In genomic region chr6:43702810-43703614, GRCm38 (mm10) we compare ENCODE assay signal across 25 mouse cellular contexts. TPM values are rescaled to one million over a fixed set of nuclear protein-coding genes. Genes with fewer than 3 reads are reported as not detected.
DNase-seq lines count a peak whose midpoint lies in the region; ATAC-seq and TF ChIP-seq lines count a peak whose summit lies in the region.
"Had no signal": no experiment of that assay in that cellular context is flagged by ENCODE, and none has a peak within 500 bp of the region (broad histone marks: within the 10 kb centered on the region; RNA-seq: fewer than 3 reads in every experiment).

No protein-coding gene starts in this region.

- H3K4me1 ChIP-seq in intestine, embryonic 15.5 days (replicated peaks): no peaks in the 10 kb centered on the region
- H3K4me1 ChIP-seq in intestine, postnatal 0 days (replicated peaks; ENCODE audit: control insufficient read depth, insufficient read depth, low read length): no peaks in the 10 kb centered on the region
- H3K4me1 ChIP-seq in kidney, embryonic 16.5 days (ENCODE audit: insufficient read depth, low read length): no peaks in the 10 kb centered on the region
- H3K4me1 ChIP-seq in intestine, embryonic 16.5 days (ENCODE audit: control insufficient read depth, insufficient read depth, low read length): no peaks in the 10 kb centered on the region
- H3K4me1 ChIP-seq in midbrain, embryonic 14.5 days (ENCODE audit: control insufficient read depth, insufficient read depth, low read length): no peaks in the 10 kb centered on the region
- H3K4me1 ChIP-seq: embryonic facial prominence, embryonic 12.5 days; embryonic facial prominence, embryonic 15.5 days; heart, embryonic 10.5 days; heart, embryonic 13.5 days had no signal

- no peaks in the 10 kb centered on the region for H3K27me3 ChIP-seq in intestine, embryonic 15.5 days (replicated peaks)
- H3K27me3 ChIP-seq in intestine, postnatal 0 days (replicated peaks; ENCODE audit: control insufficient read depth, insufficient read depth, low read length): no peaks in the 10 kb centered on the region
- no peaks in the 10 kb centered on the region for H3K27me3 ChIP-seq in kidney, embryonic 16.5 days (ENCODE audit: insufficient read depth, low read length)
- H3K27me3 ChIP-seq in intestine, embryonic 16.5 days (replicated peaks; ENCODE audit: control insufficient read depth, insufficient read depth, low read length): no peaks in the 10 kb centered on the region
- no peaks in the 10 kb centered on the region for H3K27me3 ChIP-seq in midbrain, embryonic 14.5 days (ENCODE audit: control insufficient read depth, insufficient read depth, low read length)
- H3K27me3 ChIP-seq: embryonic facial prominence, embryonic 12.5 days; embryonic facial prominence, embryonic 15.5 days; heart, embryonic 13.5 days had no signal

- no peaks in the 10 kb centered on the region for H3K9me3 ChIP-seq in intestine, embryonic 15.5 days
- H3K9me3 ChIP-seq in intestine, postnatal 0 days (ENCODE audit: control insufficient read depth): no peaks in the 10 kb centered on the region
- no peaks in the 10 kb centered on the region for H3K9me3 ChIP-seq in kidney, embryonic 16.5 days (ENCODE audit: low read length)
- H3K9me3 ChIP-seq in intestine, embryonic 16.5 days (ENCODE audit: control insufficient read depth, low read length): no peaks in the 10 kb centered on the region
- H3K9me3 ChIP-seq in midbrain, embryonic 14.5 days (ENCODE audit: control insufficient read depth, low read length): no peaks in the 10 kb centered on the region
- H3K9me3 ChIP-seq: embryonic facial prominence, embryonic 12.5 days; embryonic facial prominence, embryonic 15.5 days; G1E; heart, embryonic 10.5 days; heart, embryonic 13.5 days had no signal

- no peaks in the 10 kb centered on the region for H3K36me3 ChIP-seq in intestine, embryonic 15.5 days
- no peaks in the 10 kb centered on the region for H3K36me3 ChIP-seq in intestine, postnatal 0 days (ENCODE audit: control insufficient read depth, insufficient read depth)
- no peaks in the 10 kb centered on the region for H3K36me3 ChIP-seq in kidney, embryonic 16.5 days (ENCODE audit: insufficient read depth, low read length)
- no peaks in the 10 kb centered on the region for H3K36me3 ChIP-seq in intestine, embryonic 16.5 days (ENCODE audit: control insufficient read depth, insufficient read depth, low read length)
- H3K36me3 ChIP-seq in midbrain, embryonic 14.5 days (ENCODE audit: control insufficient read depth, insufficient read depth, low read length): no peaks in the 10 kb centered on the region
- H3K36me3 ChIP-seq: embryonic facial prominence, embryonic 12.5 days; embryonic facial prominence, embryonic 15.5 days; G1E; heart, embryonic 10.5 days; heart, embryonic 13.5 days had no signal

- ATAC-seq in intestine, embryonic 15.5 days: peak; percentile 56; the same call in 1 of the 2 replicates
- no peak for ATAC-seq in intestine, postnatal 0 days
- ATAC-seq in kidney, embryonic 16.5 days (ENCODE audit: low FRiP score, low TSS enrichment): peak; percentile 51; the same call in 1 of the 2 replicates
- ATAC-seq in intestine, embryonic 16.5 days: peak; percentile 58; the same call in 1 of the 2 replicates
- ATAC-seq in midbrain, embryonic 14.5 days (ENCODE audit: low FRiP score, low TSS enrichment): no peak
- no peak for ATAC-seq in frontal cortex, adult (ENCODE audit: low TSS enrichment)
- ATAC-seq: forebrain, embryonic 14.5 days had no signal

- H3K27ac ChIP-seq in intestine, embryonic 15.5 days: no peak overlapping the region
- no peak overlapping the region for H3K27ac ChIP-seq in intestine, postnatal 0 days (ENCODE audit: low read depth, low read length)
- H3K27ac ChIP-seq in kidney, embryonic 16.5 days (ENCODE audit: low read length): no peak overlapping the region
- H3K27ac ChIP-seq in intestine, embryonic 16.5 days (ENCODE audit: low read length): no peak overlapping the region
- H3K27ac ChIP-seq in midbrain, embryonic 14.5 days (replicated peaks; ENCODE audit: low read depth, low read length): no peak overlapping the region
- H3K27ac ChIP-seq: embryonic facial prominence, embryonic 12.5 days; embryonic facial prominence, embryonic 15.5 days; heart, adult 2 months; heart, embryonic 10.5 days; heart, embryonic 13.5 days; hindbrain, embryonic 14.5 days had no signal

- 28% methylated on average over 6 of the region's 6 CpGs for WGBS in intestine, embryonic 15.5 days
- WGBS in intestine, postnatal 0 days: 29% methylated on average over 6 of the region's 6 CpGs
- 39% methylated on average over 6 of the region's 6 CpGs for WGBS in kidney, embryonic 16.5 days
- 39% methylated on average over 6 of the region's 6 CpGs for WGBS in intestine, embryonic 16.5 days
- WGBS in midbrain, embryonic 14.5 days: 79% methylated on average over 6 of the region's 6 CpGs

- no peak for DNase-seq in kidney, adult 11 months
- no peak for DNase-seq in midbrain, embryonic 14.5 days
- DNase-seq: adrenal gland, adult 2 months; adrenal gland, postnatal 14 days; cerebellum, adult 11 months; cerebellum, adult 2 months; cerebellum, adult 9-11 months; cerebellum, postnatal 25 days; gastrocnemius, postnatal 10 days; gastrocnemius, postnatal 36 days; heart, adult 2 months; heart, postnatal 14 days; heart, postnatal 4 days had no signal

- no peak overlapping the region for H3K4me2 ChIP-seq in intestine, embryonic 15.5 days (replicated peaks)
- no peak overlapping the region for H3K4me2 ChIP-seq in intestine, postnatal 0 days (replicated peaks; ENCODE audit: low read depth)
- no peak overlapping the region for H3K4me2 ChIP-seq in kidney, embryonic 16.5 days (replicated peaks; ENCODE audit: low read depth, low read length)
- H3K4me2 ChIP-seq in intestine, embryonic 16.5 days (ENCODE audit: low read depth, low read length): no peak overlapping the region
- no peak overlapping the region for H3K4me2 ChIP-seq in midbrain, embryonic 14.5 days (ENCODE audit: low read length)
- H3K4me2 ChIP-seq: embryonic facial prominence, embryonic 12.5 days; embryonic facial prominence, embryonic 15.5 days; heart, embryonic 13.5 days; hindbrain, embryonic 14.5 days had no signal

- no peak overlapping the region for H3K9ac ChIP-seq in intestine, embryonic 15.5 days
- H3K9ac ChIP-seq in intestine, postnatal 0 days (ENCODE audit: low read depth, low read length): no peak overlapping the region
- no peak overlapping the region for H3K9ac ChIP-seq in kidney, embryonic 16.5 days (replicated peaks; ENCODE audit: low read length)
- H3K9ac ChIP-seq in intestine, embryonic 16.5 days (ENCODE audit: low read depth, low read length): no peak overlapping the region
- no peak overlapping the region for H3K9ac ChIP-seq in midbrain, embryonic 14.5 days (replicated peaks; ENCODE audit: low read length)
- H3K9ac ChIP-seq: embryonic facial prominence, embryonic 12.5 days; embryonic facial prominence, embryonic 15.5 days; heart, embryonic 13.5 days; hindbrain, embryonic 14.5 days had no signal

- no peak for TF ChIP-seq CTCF in intestine, postnatal 0 days (IDR thresholded peaks at IDR 0.05; ENCODE audit: low read depth)

- H3K4me3 ChIP-seq in intestine, embryonic 15.5 days (replicated peaks): no peak overlapping the region
- H3K4me3 ChIP-seq in intestine, postnatal 0 days (ENCODE audit: low read depth, low read length): no peak overlapping the region
- H3K4me3 ChIP-seq in kidney, embryonic 16.5 days (ENCODE audit: low read length): no peak overlapping the region
- H3K4me3 ChIP-seq in intestine, embryonic 16.5 days (ENCODE audit: low read length): no peak overlapping the region
- H3K4me3 ChIP-seq in midbrain, embryonic 14.5 days (replicated peaks; ENCODE audit: low read depth, low read length): no peak overlapping the region
- H3K4me3 ChIP-seq: embryonic facial prominence, embryonic 12.5 days; embryonic facial prominence, embryonic 15.5 days; heart, adult 2 months; heart, embryonic 10.5 days; heart, embryonic 13.5 days had no signal

RNA-seq across cellular contexts. Expression of gene Tpk1, which starts 36.9 kb away (rescaled TPM):
- 18.9 and 20.6 TPM in 2 replicates for polyA plus RNA-seq in intestine, embryonic 15.5 days (2015; fragmentation: Nextera tagmentation; extraction: Ambion mirVana)
- 21.6 and 21.9 TPM in 2 replicates for polyA plus RNA-seq in intestine, postnatal 0 days (2015; fragmentation: Nextera tagmentation; extraction: Ambion mirVana)
- polyA plus RNA-seq in kidney, embryonic 16.5 days (2015; fragmentation: Nextera tagmentation; extraction: Ambion mirVana): 22.8 and 23.0 TPM in 2 replicates
- 25.7 and 28.6 TPM in 2 replicates for polyA plus RNA-seq in intestine, embryonic 16.5 days (2015; fragmentation: Nextera tagmentation; extraction: Ambion mirVana)
- polyA plus RNA-seq in midbrain, embryonic 14.5 days (2014; fragmentation: Nextera tagmentation; extraction: Ambion mirVana): 4.0 and 6.9 TPM in 2 replicates

Comparison
In these comparisons a context has a peak if more than half of its experiments do, and no peak if none do; other contexts are left out.
1. ATAC-seq: peak in intestine, embryonic 15.5 days (single experiment), kidney, embryonic 16.5 days (single experiment) and intestine, embryonic 16.5 days (single experiment); none in intestine, postnatal 0 days (single experiment), midbrain, embryonic 14.5 days (single experiment) and frontal cortex, adult (single experiment).